Mouse (Mus musculus) lung, postnatal 36 days (tissue): ENCODE data around the gene Slc36a3.
A peak's percentile ranks its signal among the peaks of the same experiment; 100 is the strongest.
"Not testable (repeated sequence)": the region's sequence is repeated elsewhere in the genome, so short reads cannot be mapped to it uniquely, and the experiment has no call there.

Experiments
- DNase-seq: peaks from one replicate; pipeline ENCODE4 v3.0.0; 2022; ENCODE audit warnings: mixed read lengths

The Slc36a3 gene

DNA sequence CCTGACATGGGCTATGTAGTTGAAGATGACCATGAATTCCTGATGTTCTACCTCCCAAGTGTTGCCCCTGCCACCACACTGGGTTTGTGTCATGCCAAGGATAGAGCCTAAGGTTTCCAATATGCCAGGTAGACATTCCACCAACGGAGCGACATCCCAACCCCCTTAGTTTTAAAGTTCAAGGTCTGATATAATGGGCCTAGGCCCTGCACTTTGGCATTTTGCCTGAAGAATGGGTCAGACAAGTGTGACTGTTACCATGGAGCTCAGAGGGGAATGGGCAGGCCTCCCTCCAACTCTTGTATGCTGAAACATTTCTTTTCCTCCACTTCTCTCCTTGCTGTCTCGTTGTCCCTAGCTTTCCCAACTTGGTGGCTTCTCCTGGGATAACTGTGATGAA, 48.3 kb downstream of the Slc36a3 start:
- DNase-seq, result no peak

DNA sequence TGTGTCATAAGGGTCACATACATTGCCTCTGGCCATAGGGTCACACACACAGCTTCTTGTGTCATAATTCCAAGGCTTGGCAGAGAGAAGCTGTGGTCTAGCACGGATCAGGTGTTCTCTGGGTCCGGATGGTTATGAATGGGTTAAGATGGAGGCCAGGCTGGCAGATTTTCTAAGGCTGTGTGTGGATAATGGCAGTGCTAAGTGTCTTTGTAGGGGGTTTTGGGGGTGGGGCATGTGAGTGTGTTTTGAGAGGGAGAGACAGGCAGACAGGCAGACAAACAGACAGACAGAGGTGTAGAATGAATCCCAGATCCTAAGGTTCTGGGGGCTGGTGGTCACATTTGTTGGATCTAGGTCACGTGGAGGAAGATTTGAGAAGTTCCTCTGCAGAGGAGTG, 49.5 kb downstream of the Slc36a3 start:
- no peak for DNase-seq

DNA sequence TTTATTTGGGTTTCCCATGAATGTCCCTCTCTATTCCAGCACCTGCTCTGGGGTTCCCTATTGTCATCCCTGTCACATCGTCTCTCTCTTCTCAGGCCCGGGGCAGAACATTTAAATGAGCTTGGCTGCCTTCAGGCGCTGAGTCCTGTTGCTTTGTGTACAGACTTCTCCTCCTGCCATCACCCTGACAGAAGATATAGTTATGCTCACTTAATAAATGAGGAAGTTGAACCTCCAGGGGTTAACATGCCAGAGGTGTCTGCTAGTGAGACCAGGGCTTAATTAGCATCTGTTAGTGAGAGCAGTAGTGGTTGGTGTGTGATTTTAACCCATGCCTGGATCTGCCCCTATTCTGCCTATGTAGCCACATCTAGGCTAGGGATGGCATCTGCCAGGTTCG, 51.6 kb downstream of the Slc36a3 start:
- no peak for DNase-seq

DNA sequence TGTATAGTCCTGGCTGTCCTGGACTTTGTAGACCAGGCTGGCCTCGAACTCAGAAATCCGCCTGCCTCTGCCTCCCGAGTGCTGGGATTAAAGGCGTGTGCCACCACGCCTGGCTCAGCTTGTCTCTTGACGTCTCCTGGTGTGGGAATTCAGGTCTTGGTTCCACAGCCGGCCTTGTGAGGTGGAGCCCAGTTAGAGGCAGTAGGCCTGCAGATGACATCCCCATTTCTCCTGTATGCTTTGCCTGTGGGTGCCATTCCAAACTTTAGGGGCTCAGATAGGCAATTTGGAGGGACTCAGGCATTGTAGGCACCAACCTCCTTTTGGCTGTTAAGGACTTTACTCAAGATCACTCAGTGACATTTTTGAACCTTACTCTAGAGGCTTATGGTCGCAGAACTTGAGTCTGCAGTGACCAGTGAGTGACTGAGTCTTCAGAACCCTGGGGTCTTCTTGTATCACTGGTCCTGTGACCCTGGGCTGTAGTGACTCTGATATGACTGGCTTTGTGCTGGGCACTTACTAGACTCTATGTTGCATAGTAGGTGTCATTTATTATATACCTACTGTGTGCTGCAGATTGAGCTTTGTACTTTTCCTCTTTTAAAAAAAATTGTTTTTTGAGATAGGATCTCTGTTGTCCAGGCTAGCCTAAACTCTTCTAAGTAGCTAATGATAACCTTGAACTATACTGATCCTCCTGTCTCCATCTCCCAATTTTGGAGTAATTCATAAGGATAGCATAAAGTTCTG, 52.3 kb downstream of the Slc36a3 start:
- DNase-seq, result no peak

DNA sequence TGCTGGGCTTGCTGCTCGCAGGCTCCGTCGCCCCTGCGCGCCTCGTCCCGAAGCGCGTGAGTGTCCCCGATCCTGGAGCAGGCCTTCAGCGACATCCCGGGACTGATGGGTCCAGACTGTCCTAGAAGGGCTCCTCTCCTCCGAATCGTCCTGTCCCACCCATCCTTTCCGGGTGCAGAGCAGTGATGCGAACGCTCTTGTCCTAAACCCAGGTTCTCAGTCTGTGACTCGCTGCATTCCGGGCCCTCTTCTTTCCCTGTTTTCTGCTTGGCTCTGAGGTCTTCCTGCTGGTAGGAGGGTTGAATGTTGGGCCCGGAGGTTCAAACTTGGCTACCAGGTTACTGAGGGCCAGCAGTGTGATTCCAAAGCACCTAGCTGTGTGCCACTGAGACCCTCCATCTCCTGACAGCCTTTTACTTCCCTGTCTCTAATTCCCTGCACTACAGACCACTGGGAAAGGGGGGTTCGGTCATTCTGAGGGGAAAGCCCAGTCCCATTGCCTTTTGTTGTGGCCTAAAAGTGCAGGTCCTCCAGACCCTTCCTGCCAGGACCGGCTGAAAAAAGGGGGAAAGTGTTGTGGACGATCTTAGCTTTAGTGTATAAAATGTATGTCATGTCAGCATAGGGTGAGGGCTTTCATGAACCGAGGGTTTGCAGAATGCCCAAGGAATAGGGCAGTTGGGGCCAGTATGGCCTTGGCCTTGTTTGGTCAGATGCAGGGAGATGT, 53.2 kb downstream of the Slc36a3 start:
- peak; percentile 22 for DNase-seq

DNA sequence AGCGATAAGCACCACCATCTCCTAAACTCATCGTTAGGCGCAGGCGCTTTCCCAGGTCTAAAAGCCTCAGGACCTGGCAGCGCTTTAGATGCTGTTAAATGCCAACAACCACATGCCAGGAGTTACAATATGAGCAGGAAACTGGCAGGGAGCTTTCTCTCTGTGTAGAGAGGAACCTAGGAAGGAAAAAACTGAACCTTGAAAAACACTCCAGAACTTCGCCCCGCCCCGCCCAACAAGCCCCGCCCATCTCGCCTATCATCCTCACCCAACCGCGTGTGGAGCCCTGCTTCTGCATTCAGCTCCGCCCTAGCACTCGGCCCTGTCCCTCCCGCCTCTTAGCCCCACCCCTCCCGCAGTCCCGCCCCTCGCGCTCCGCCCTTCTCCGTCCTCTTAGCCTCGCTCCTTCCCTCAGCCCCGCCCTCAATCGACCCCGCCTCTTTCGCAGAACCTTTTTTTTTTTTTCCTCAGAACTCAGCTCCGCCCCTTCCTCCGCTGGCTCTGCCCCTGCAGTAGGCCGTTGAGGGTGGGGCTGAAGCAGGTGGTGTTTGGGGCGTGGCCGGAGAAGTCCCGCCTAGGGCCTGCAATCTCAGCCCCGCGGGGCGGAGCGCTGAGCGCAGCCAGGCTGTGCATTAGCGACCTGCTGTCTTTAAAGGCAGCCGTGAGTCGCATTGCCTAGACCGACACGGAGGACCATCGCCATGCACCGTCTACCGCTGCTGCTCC, 53.9 kb downstream of the Slc36a3 start, which contains the start of gene Gm2a:
TSS of gene Gm2a (plus strand) at position 653 of the 726 bp plus-strand sequence.
- peak; percentile 97 for DNase-seq

DNA sequence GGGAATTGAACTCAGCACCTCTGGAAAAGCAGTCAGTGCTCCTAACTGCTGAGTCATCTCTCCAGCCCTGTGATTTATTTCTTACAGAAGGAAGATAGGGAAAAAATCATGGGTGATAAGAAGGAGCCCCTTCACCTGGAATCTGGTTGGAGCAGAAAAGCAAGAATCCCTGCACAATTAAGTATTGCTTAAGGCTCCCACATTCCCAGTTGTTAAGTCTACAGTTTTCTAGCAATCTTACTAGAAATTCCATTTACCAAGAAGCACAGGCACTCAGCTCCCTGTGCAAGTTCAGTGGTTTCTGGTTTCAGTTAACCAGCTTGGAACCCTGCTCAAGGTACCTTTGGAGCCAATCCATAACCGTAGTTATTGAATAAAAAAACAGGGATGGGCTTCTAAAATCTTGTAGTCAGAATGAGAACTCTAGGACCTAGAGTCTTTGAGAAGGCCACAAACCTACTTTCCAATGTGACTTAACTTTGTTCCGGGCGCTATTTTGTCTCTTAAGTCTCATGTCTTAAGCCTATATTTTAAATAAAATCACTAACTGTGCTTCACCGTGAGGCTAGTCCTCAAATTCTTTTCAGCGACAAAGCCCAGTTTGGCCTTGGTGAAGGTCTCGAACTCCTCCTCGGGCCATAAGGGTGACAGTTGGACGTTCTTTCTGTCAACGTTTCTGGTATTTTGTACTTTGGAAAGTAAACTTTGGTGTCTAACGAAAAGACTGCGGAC, 54.6 kb downstream of the Slc36a3 start:
- DNase-seq, result no peak

DNA sequence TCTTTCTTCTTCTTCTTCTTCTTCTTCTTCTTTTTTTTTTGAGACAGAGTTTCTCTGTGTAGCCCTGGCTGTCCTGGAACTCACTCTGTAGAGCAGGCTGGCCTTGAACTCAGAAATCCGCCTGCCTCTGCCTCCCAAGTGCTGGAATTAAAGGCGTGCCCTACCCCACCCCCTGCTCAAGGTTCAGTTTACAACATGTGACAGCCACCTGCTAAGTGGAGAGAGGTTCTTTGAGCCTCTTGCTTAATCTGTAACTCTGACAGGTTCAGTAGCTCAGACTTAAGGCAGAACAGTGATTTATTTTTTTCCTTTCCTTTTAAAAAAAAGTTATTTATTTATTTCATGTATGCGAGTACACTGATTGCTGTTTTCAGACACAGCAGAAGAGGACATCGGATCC, 55.2 kb downstream of the Slc36a3 start:
- not testable (repeated sequence) for DNase-seq

DNA sequence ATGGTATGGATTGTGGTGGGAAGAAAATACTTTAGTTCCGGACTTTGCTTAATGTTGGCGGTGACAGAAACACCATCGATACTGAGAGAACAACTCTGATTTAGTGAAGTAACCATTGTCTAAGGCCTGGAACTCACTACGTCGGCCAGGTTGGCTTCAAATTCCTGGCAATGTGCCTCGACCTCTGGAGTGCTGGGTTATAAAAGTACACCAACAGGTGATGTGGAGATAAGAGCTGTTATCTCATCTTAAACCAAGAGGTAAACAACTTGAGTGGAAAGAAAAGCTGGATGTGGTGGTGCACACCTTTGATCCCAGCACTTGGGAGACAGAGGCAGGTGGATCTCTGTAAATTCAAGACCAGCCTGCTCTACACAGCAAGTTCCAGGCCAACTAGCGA, 58.4 kb downstream of the Slc36a3 start:
- no peak for DNase-seq

DNA sequence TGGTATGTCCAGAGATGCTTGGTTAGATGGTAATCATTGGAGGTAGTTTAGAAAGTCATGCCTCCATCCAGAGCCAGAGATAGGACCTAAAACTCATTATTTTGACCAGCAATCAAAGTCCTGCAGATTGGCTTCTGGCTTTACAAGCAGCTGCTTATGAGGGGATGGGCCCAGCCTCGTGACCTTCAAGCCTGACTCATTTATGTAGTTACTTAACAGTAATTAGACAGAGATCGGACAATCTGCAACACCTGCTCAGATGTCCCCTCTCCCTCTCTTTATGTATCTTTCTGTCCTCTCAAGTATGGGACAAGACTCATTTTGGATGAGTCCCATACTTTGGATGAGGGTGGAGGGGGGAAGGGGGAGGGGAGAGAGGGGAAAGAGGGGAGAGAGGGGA, 61.6 kb downstream of the Slc36a3 start:
- no peak for DNase-seq

DNA sequence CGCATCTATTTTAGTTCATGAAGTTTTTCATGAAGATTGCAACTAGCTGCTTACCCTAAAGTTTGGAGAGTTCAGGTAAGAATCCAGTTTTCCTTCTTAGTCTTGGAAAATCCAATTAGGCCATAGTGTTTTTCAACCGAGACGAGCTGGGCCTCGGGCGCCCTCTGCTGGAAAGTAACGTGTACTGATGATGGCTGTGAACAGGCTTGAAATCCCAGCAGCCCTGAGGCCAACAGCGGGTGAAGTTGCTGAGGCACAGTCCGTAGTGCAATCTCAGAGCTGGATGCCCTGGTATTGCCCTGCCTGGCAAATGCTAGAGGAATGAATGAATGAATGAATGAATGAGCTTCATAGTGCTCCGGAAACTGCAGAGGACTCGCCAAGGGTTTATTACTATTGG, 64.5 kb downstream of the Slc36a3 start:
- DNase-seq, result peak; percentile 73

DNA sequence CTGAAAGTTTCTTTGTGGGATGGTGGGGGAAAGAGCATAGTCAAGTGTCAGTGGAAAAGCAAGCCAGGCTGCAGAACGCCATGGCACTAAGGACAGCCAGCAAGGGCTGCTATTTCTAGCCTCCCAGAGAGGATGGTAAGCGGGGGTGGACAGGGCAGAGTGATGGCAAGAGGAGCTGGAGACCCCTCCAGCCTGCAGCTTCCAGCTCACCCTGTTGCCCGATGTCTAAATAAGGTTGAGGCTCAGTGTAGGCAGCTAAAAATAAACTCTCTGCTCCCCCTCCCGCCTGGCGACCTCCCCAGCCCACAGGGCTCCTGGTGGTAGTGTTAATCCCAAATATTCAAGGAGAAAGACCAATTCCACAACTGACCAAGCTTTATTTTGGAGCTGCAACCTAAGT, 66.1 kb downstream of the Slc36a3 start:
- no peak for DNase-seq

DNA sequence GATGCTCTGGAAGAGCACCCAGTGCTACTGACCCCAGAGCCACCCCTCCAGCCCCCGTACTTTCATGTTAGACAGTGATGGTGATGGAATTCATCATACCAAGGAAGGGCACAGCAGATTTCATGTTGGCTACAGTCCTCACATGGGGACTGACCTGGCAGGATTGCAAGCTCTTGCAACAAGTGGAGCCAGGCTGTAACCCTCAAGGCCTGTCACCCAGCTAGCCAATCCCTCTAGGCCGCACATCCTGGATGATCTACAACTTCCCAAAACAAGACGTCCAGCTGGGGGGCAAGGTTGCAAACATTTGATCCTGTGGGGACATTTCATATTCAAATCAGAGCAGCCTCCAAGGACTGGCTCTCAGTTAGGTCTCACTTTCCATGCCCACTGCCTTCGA, 66.9 kb downstream of the Slc36a3 start:
- DNase-seq, result peak; percentile 46

DNA sequence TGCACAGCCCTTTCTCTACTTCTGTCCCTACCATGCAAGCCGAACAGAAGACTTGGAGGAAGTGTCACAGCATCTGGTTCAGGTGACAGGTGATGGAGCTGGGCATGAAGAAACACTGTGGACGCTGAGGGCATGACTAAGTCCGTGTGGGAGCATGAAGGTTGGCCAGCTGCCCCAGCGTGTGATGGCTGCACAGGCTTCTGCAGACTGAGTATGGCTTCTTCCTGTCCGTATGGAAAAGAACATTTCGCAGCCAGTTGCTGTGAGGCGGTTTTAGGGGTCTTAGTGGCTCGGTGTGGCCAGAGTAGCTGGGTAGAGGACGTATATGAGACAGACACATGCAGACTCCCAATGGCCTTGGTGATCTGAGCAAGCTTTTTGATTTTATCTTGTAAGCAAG, 70.3 kb downstream of the Slc36a3 start:
- no peak for DNase-seq

DNA sequence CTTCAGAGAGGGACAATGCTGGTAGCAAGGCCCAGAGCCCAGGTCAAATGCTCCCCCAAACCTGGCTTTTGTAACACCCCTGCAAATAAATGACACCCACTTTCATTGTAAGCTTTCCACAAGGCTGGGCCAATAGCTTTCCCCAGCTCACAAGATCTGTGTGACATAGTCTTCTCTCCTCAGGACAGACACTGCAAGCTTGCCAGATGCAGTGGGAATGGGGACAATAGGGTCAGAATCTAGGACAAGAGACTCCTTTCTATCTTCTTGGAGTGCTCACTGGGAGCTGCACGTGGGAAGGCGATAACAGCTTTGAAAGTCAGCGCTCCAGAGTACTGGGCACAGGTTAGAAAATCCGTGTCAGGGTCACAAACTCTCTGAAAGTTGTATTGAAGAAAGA, 72.3 kb downstream of the Slc36a3 start:
- no peak for DNase-seq

DNA sequence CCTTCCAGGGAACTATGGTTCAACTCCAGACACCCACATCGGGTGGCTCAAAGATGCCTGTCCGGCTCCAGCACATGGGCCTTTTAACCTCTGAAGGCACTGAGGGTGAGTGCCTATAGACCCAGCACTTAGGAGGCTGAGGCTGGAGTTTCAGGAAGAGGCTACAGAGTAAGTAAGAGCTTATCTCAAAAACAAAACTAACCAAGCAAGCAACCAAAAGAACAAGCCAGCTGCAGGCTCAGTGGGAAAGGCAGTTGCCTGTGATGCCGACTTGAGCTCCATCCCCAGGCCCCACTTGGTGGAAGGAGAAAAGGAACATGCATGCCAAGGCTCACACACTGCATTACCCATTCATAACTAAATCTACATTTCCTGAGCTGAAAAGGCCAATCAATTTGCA, 73.0 kb downstream of the Slc36a3 start:
- no peak for DNase-seq

DNA sequence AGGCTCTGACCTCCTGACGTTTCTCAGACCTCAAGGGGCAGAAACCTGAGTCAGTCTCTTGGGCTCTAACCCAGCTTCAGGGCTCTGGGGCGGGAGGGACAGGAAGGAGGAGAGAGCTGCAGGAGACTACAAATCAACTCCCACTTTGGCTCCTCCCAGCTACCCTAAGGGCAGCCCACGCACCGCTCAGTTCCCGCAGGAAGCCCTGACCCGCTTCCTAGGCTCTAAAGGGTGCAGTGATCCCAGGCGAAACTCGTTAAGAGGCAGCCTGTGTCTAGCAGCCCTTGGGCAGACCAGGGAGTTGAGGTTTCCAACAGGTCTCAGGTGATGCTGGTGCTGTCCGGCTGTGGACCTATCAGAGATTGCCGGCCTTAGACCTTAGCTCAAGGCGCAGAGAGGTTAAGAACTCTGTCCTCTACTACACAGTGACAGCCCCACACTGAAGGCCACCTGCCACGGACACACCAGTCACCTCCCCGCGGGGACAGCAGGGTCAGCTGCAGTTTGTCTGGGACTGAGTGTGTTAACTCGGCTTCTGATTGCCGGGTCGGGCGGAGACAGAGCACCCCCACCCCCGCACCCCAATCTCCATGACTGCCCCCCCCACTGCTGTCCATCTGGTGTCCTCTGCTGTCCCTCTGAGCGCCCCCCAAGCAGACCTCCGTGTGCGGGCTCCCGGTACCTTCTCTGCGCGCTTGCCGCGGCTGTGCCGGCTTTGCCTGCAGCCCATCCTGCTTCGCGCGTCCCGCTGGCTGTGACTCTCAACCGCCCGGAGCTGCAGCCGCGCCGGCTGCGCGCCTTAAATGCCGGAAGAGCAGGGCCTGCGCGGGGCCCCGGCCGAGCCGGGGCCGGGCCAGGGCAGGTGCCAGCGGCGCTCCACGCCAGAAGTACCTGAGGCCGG, 73.9 kb downstream of the Slc36a3 start, which contains the start of gene Ccdc69:
TSS of gene Ccdc69 (minus strand) at position 801 of the 901 bp plus-strand sequence.
- peak; percentile 75 for DNase-seq

DNA sequence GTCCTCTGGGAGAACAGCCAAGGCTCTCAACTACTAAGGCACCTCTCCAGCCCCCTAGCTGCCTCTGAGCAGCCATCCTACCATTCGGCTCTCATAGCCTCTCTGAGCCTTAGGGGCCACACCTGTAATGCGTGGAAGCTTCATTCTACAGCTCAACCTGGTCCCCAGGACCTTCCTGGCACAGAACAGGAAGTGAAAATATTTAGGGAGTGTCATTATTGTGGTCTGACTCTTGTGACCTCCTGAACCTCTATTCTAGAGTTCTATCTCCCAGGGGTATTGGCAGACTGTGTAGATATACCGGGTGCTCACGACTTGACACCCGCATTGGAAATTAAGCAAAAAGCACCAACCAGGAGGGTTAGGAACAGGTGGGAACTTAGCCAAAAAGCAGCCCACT, 75.3 kb downstream of the Slc36a3 start:
- DNase-seq, result no peak

DNA sequence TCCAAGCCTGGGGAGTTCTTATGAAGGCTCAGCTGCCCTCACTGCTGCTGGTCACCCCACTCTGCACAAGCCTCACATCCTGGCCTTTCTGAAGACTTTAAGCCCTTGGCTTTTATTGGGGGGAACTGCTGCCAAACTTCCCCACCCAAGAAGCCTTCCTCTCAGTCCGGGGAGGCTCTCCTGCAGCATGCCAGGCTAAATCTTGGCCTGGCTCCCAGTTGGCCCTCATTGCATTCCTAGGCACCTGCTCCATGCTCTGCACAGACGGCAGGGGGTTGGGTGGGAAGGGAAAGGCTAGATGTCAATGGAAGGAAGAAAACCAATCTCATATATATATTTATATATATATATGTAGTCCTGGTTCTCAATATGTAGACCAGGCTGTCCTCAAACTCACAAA, 75.9 kb downstream of the Slc36a3 start:
- peak; percentile 56 for DNase-seq
